Mouse (Mus musculus): ENCODE measurements around the gene 1700021F05Rik. TPM values are rescaled to one million over a fixed set of nuclear protein-coding genes. Genes with fewer than 3 reads are reported as not detected.
A peak's percentile ranks its signal among the peaks of the same experiment; 100 is the strongest.

1700021F05Rik gene
- polyA plus RNA-seq, 1 experiment = 40.9 TPM

- Histone ChIP-seq H3K27ac (ENCODE audit: insufficient read depth, low read length) (no peak overlapping the region), H3K4me1 (ENCODE audit: control insufficient read depth, insufficient read depth, low read length) (no peaks in the 10 kb centered on the region), H3K27me3 (ENCODE audit: control insufficient read depth, insufficient read depth, low read length) (0 out of 2 replicates have a peak, but pooled peaks cover 1% of the 10 kb centered on the region), H3K4me3 (replicated peaks; ENCODE audit: insufficient read depth, low read depth, low read length) (no peak overlapping the region)
- TF ChIP-seq CTCF (IDR thresholded peaks at IDR 0.05; ENCODE audit: borderline replicate concordance, insufficient read depth, low read depth, low read length) (no peak), POLR2A (IDR thresholded peaks at IDR 0.05; ENCODE audit: borderline replicate concordance, insufficient read depth, low read length) (no peak)
- no peak for DNase-seq
- WGBS = 88% methylated on average over 7 of the region's 7 CpGs
These were observed 31.6 kb downstream of the 1700021F05Rik start for GRCm38 (mm10) chr10:43509228-43509627.

DNA sequence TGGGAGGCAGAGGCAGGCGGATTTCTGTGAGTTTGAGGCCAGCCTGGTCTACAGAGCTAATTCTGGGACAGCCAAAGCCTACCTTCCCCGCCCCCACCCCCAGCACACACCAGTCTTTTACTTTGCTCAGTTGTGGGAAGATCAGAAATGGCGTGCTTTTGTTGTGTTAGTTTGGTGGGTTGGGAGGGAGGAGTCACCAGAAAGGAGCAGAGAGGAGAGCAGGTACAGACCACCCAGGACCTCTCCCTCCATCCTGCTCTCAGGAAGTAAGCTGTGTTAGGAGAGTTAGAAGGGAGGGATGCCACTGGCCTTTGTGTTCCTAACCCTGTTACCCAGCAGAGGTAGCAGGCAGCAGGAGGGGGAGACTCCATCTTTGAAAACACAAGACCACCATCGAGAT is 33.7 kb downstream of the 1700021F05Rik start:
- H3K4me1 ChIP-seq (ENCODE audit: control insufficient read depth, insufficient read depth, low read length) = peaks cover 5% of the 10 kb centered on the region
- TF ChIP-seq POLR2A (IDR thresholded peaks at IDR 0.05; ENCODE audit: borderline replicate concordance, insufficient read depth, low read length) = no peak
- no peak for TF ChIP-seq CTCF (IDR thresholded peaks at IDR 0.05; ENCODE audit: borderline replicate concordance, insufficient read depth, low read depth, low read length)
- 0 out of 2 replicates have a peak, but pooled peaks cover 1% of the 10 kb centered on the region for H3K27me3 ChIP-seq (ENCODE audit: control insufficient read depth, insufficient read depth, low read length)
- no peak overlapping the region for H3K27ac ChIP-seq (ENCODE audit: insufficient read depth, low read length)
- DNase-seq = no peak
- no peak overlapping the region for H3K4me3 ChIP-seq (replicated peaks; ENCODE audit: insufficient read depth, low read depth, low read length)
- WGBS = 84% methylated on average over 4 of the region's 4 CpGs

DNA sequence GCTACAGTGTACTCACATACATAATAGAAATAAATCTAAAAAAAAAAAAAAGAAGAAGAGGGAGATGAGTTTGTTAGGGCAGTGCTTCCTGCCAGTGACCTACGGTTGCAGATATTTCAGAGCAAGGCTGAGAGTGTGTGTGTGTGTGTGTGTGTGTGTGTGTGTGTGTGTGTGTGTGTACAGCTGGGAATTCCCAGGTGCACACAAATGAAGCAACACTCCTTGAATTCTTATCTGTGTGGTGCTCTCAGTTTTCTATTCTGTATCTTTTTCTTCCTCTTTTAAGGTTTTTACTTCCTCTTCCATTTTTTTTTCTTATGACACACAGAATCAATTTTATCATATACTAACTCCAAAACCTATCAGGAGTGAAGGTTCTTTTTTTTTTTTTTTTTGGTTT is 36.5 kb downstream of the 1700021F05Rik start:
- Histone ChIP-seq H3K27me3 (ENCODE audit: control insufficient read depth, insufficient read depth, low read length) (0 out of 2 replicates have a peak, but pooled peaks cover 1% of the 10 kb centered on the region), H3K27ac (ENCODE audit: insufficient read depth, low read length) (no peak overlapping the region), H3K4me3 (replicated peaks; ENCODE audit: insufficient read depth, low read depth, low read length) (no peak overlapping the region), H3K4me1 (ENCODE audit: control insufficient read depth, insufficient read depth, low read length) (peaks cover 10% of the 10 kb centered on the region)
- DNase-seq = no peak
- no peak for TF ChIP-seq POLR2A (IDR thresholded peaks at IDR 0.05; ENCODE audit: borderline replicate concordance, insufficient read depth, low read length)
- no peak for TF ChIP-seq CTCF (IDR thresholded peaks at IDR 0.05; ENCODE audit: borderline replicate concordance, insufficient read depth, low read depth, low read length)
- 95% methylated on average over 1 of the region's 1 CpGs for WGBS

- TF ChIP-seq CTCF (IDR thresholded peaks at IDR 0.05; ENCODE audit: borderline replicate concordance, insufficient read depth, low read depth, low read length) (no peak), POLR2A (IDR thresholded peaks at IDR 0.05; ENCODE audit: borderline replicate concordance, insufficient read depth, low read length) (no peak)
- Histone ChIP-seq H3K27me3 (ENCODE audit: control insufficient read depth, insufficient read depth, low read length) (0 out of 2 replicates have a peak, but pooled peaks cover 1% of the 10 kb centered on the region), H3K4me1 (ENCODE audit: control insufficient read depth, insufficient read depth, low read length) (peaks cover 10% of the 10 kb centered on the region), H3K27ac (ENCODE audit: insufficient read depth, low read length) (no peak overlapping the region), H3K4me3 (replicated peaks; ENCODE audit: insufficient read depth, low read depth, low read length) (no peak overlapping the region)
- peak; percentile 57 to 76 for DNase-seq
- WGBS = 5% methylated on average over 4 of the region's 4 CpGs
These were observed 38.2 kb downstream of the 1700021F05Rik start for GRCm38 (mm10) chr10:43502599-43502998.

- no peak overlapping the region for H3K27ac ChIP-seq (ENCODE audit: insufficient read depth, low read length)
- no peak overlapping the region for H3K4me3 ChIP-seq (replicated peaks; ENCODE audit: insufficient read depth, low read depth, low read length)
- DNase-seq = no peak
- 35% methylated on average over 5 of the region's 5 CpGs for WGBS
- no peaks in the 10 kb centered on the region for H3K4me1 ChIP-seq (ENCODE audit: control insufficient read depth, insufficient read depth, low read length)
- TF ChIP-seq CTCF (IDR thresholded peaks at IDR 0.05; ENCODE audit: borderline replicate concordance, insufficient read depth, low read depth, low read length) (no peak), POLR2A (IDR thresholded peaks at IDR 0.05; ENCODE audit: borderline replicate concordance, insufficient read depth, low read length) (no peak)
- no peaks in the 10 kb centered on the region for H3K27me3 ChIP-seq (ENCODE audit: control insufficient read depth, insufficient read depth, low read length)
These were observed 49.9 kb downstream of the 1700021F05Rik start for GRCm38 (mm10) chr10:43490846-43491245.

- Histone ChIP-seq H3K4me1 (ENCODE audit: control insufficient read depth, insufficient read depth, low read length) (no peaks in the 10 kb centered on the region), H3K27me3 (ENCODE audit: control insufficient read depth, insufficient read depth, low read length) (no peaks in the 10 kb centered on the region), H3K4me3 (replicated peaks; ENCODE audit: insufficient read depth, low read depth, low read length) (no peak overlapping the region), H3K27ac (ENCODE audit: insufficient read depth, low read length) (no peak overlapping the region)
- DNase-seq = no peak
- WGBS = 83% methylated on average over 8 of the region's 8 CpGs
- TF ChIP-seq CTCF (IDR thresholded peaks at IDR 0.05; ENCODE audit: borderline replicate concordance, insufficient read depth, low read depth, low read length) (no peak), POLR2A (IDR thresholded peaks at IDR 0.05; ENCODE audit: borderline replicate concordance, insufficient read depth, low read length) (no peak)
These were observed 50.8 kb downstream of the 1700021F05Rik start for GRCm38 (mm10) chr10:43490034-43490433.

GRCm38 (mm10) chr10:43489550-43489949 is 51.2 kb downstream of the 1700021F05Rik start:
- no peak overlapping the region for H3K4me3 ChIP-seq (replicated peaks; ENCODE audit: insufficient read depth, low read depth, low read length)
- no peak overlapping the region for H3K27ac ChIP-seq (ENCODE audit: insufficient read depth, low read length)
- H3K4me1 ChIP-seq (ENCODE audit: control insufficient read depth, insufficient read depth, low read length) = no peaks in the 10 kb centered on the region
- no peak for DNase-seq
- WGBS = 80% methylated on average over 6 of the region's 6 CpGs
- TF ChIP-seq CTCF (IDR thresholded peaks at IDR 0.05; ENCODE audit: borderline replicate concordance, insufficient read depth, low read depth, low read length) (no peak), POLR2A (IDR thresholded peaks at IDR 0.05; ENCODE audit: borderline replicate concordance, insufficient read depth, low read length) (no peak)
- no peaks in the 10 kb centered on the region for H3K27me3 ChIP-seq (ENCODE audit: control insufficient read depth, insufficient read depth, low read length)

GRCm38 (mm10) chr10:43489139-43489538 is 51.7 kb downstream of the 1700021F05Rik start:
- Histone ChIP-seq H3K4me1 (ENCODE audit: control insufficient read depth, insufficient read depth, low read length) (no peaks in the 10 kb centered on the region), H3K27me3 (ENCODE audit: control insufficient read depth, insufficient read depth, low read length) (no peaks in the 10 kb centered on the region), H3K27ac (ENCODE audit: insufficient read depth, low read length) (no peak overlapping the region), H3K4me3 (replicated peaks; ENCODE audit: insufficient read depth, low read depth, low read length) (no peak overlapping the region)
- no peak for DNase-seq
- TF ChIP-seq CTCF (IDR thresholded peaks at IDR 0.05; ENCODE audit: borderline replicate concordance, insufficient read depth, low read depth, low read length) = no peak
- no peak for TF ChIP-seq POLR2A (IDR thresholded peaks at IDR 0.05; ENCODE audit: borderline replicate concordance, insufficient read depth, low read length)
- 91% methylated on average over 7 of the region's 7 CpGs for WGBS
